Mouse (Mus musculus): Measurements from ENCODE around the gene Mgat5b. TPM values are rescaled to one million over a fixed set of nuclear protein-coding genes. Genes with fewer than 3 reads are reported as not detected.

The Mgat5b gene
- not detected for polyA plus RNA-seq (2017; shearing (Covaris generic))

DNA sequence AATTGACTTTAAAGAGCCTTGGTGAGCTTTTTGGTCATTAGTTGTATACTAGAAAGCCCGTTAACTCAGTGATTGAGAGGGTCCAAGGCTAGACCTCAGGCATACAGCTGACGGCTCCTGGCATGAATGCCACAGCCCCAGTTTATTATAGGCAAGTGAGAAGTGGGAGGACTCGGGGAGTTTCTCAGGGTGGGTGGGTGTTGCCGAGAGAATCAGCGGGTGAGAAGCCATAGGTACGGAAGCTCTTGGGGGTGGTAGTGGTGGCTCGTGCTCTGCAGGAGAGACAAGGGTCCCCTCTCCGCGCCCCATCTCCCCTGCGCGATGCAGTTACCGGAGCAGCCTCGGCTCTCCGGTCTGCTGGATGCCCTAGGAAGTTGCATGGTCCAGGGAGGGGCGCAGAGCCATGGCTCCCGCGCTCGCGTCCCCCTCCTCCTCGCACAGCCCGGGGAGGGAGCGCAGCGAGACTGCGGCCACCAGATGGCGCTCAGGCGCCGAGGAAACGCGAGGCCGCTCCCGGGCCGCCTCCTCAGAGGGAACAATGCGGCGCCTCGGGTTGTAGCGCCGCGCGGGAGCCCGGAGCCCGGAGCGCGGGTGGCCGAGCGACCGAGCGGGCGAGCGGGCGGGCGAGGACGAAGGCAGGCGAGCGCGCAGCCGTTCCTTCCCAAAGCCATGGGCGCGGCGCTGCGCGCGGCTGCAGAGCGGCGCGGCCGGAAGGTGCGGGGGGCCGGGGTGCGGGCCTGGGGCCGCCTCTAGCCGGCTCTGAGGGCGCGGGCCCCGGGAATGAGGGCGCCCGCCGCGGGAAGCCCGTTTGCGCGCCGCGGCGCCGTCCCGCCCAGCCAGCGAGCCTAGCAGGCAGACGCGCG, at the start of gene Mgat5b:
TSS of gene Mgat5b (plus strand) at position 541 of the 863 bp plus-strand sequence.

Other genes with a start within 250 kb of the Mgat5b start
- gene St6galnac1, start 143.4 kb upstream of the Mgat5b start, polyA plus RNA-seq (2017; shearing (Covaris generic)) = 0.28 TPM
- gene Mxra7, start 90.8 kb upstream of the Mgat5b start, polyA plus RNA-seq (2017; shearing (Covaris generic)) = not detected
- 233 TPM for gene Mettl23, start 75.6 kb upstream of the Mgat5b start, polyA plus RNA-seq (2017; shearing (Covaris generic))
- 81.4 TPM for gene Jmjd6, start 75.4 kb upstream of the Mgat5b start, polyA plus RNA-seq (2017; shearing (Covaris generic))
- 30.7 TPM for gene Mfsd11, start 66.4 kb upstream of the Mgat5b start, polyA plus RNA-seq (2017; shearing (Covaris generic))
- gene Srsf2, start 65.8 kb upstream of the Mgat5b start, polyA plus RNA-seq (2017; shearing (Covaris generic)) = 62.3 TPM
- 57.8 TPM for gene Sec14l1, start 196.3 kb downstream of the Mgat5b start, polyA plus RNA-seq (2017; shearing (Covaris generic))